Mouse (Mus musculus): Measurements from ENCODE around the gene Uqcrh. TPM values are rescaled to one million over a fixed set of nuclear protein-coding genes. Genes with fewer than 3 reads are reported as not detected.

Gene Uqcrh
- polyA plus RNA-seq, 1 experiment, result 672 TPM

- H3K4me3 ChIP-seq (ENCODE audit: insufficient read depth, low read length), result no peak overlapping the region
- no peak overlapping the region for H3K27ac ChIP-seq (ENCODE audit: insufficient read depth, low read length)
- H3K4me1 ChIP-seq (ENCODE audit: control insufficient read depth, insufficient read depth, low read length), result 0 out of 2 replicates have a peak, but pooled peaks cover 1% of the 10 kb centered on the region
- TF ChIP-seq CTCF (IDR thresholded peaks at IDR 0.05; ENCODE audit: extremely low read depth, insufficient read depth, low read length), result no peak
Observed at GRCm38 (mm10) chr4:116088510-116089249, 13.8 kb upstream of the Uqcrh start.

GRCm38 (mm10) chr4:116077240-116078095 lies 2.6 kb upstream of the Uqcrh start:
- Histone ChIP-seq H3K4me1 (ENCODE audit: control insufficient read depth, insufficient read depth, low read length) (peaks cover 6% of the 10 kb centered on the region), H3K27ac (ENCODE audit: insufficient read depth, low read length) (0 out of 2 replicates have a peak overlapping the region, but pooled peaks have one; percentile 2), H3K4me3 (ENCODE audit: insufficient read depth, low read length) (peak overlapping the region; percentile 59; the same call in 1 of the 2 replicates)
- TF ChIP-seq CTCF (IDR thresholded peaks at IDR 0.05; ENCODE audit: extremely low read depth, insufficient read depth, low read length), result no peak
- no peak for TF ChIP-seq POLR2A (IDR thresholded peaks at IDR 0.05; ENCODE audit: extremely low read depth, insufficient read depth, low read length)

- H3K4me3 ChIP-seq (ENCODE audit: insufficient read depth, low read length), result peak overlapping the region; percentile 59
- H3K4me1 ChIP-seq (ENCODE audit: control insufficient read depth, insufficient read depth, low read length), result peaks cover 6% of the 10 kb centered on the region
- no peak for TF ChIP-seq CTCF (IDR thresholded peaks at IDR 0.05; ENCODE audit: extremely low read depth, insufficient read depth, low read length)
- TF ChIP-seq POLR2A (IDR thresholded peaks at IDR 0.05; ENCODE audit: extremely low read depth, insufficient read depth, low read length), result no peak
- H3K27ac ChIP-seq (ENCODE audit: insufficient read depth, low read length), result peak overlapping the region; percentile 78
Observed at GRCm38 (mm10) chr4:116076369-116077231, 1.7 kb upstream of the Uqcrh start.

GRCm38 (mm10) chr4:116075631-116076368 lies 929 bp upstream of the Uqcrh start:
- Histone ChIP-seq H3K4me1 (ENCODE audit: control insufficient read depth, insufficient read depth, low read length) (peaks cover 6% of the 10 kb centered on the region), H3K4me3 (ENCODE audit: insufficient read depth, low read length) (peak overlapping the region; percentile 59), H3K27ac (ENCODE audit: insufficient read depth, low read length) (peak overlapping the region; percentile 78)
- TF ChIP-seq CTCF (IDR thresholded peaks at IDR 0.05; ENCODE audit: extremely low read depth, insufficient read depth, low read length) (no peak), POLR2A (IDR thresholded peaks at IDR 0.05; ENCODE audit: extremely low read depth, insufficient read depth, low read length) (no peak)

GRCm38 (mm10) chr4:116074145-116074675 lies 661 bp downstream of the Uqcrh start:
- peaks cover 6% of the 10 kb centered on the region for H3K4me1 ChIP-seq (ENCODE audit: control insufficient read depth, insufficient read depth, low read length)
- H3K4me3 ChIP-seq (ENCODE audit: insufficient read depth, low read length), result peak overlapping the region; percentile 59
- no peak overlapping the region for H3K27ac ChIP-seq (ENCODE audit: insufficient read depth, low read length)
- TF ChIP-seq CTCF (IDR thresholded peaks at IDR 0.05; ENCODE audit: extremely low read depth, insufficient read depth, low read length) (0 out of 2 replicates have a peak, but pooled peaks have one; percentile 9), POLR2A (IDR thresholded peaks at IDR 0.05; ENCODE audit: extremely low read depth, insufficient read depth, low read length) (no peak)

GRCm38 (mm10) chr4:116073146-116073545 lies 1.7 kb downstream of the Uqcrh start:
- Histone ChIP-seq H3K4me1 (ENCODE audit: control insufficient read depth, insufficient read depth, low read length) (peaks cover 6% of the 10 kb centered on the region), H3K4me3 (ENCODE audit: insufficient read depth, low read length) (peak overlapping the region; percentile 59; the same call in 1 of the 2 replicates), H3K27ac (ENCODE audit: insufficient read depth, low read length) (no peak overlapping the region)
- TF ChIP-seq POLR2A (IDR thresholded peaks at IDR 0.05; ENCODE audit: extremely low read depth, insufficient read depth, low read length), result no peak
- peak; percentile 21; the same call in 1 of the 2 replicates for TF ChIP-seq CTCF (IDR thresholded peaks at IDR 0.05; ENCODE audit: extremely low read depth, insufficient read depth, low read length)

GRCm38 (mm10) chr4:116070116-116070515 lies 4.8 kb downstream of the Uqcrh start:
- no peak for TF ChIP-seq CTCF (IDR thresholded peaks at IDR 0.05; ENCODE audit: extremely low read depth, insufficient read depth, low read length)
- no peak for TF ChIP-seq POLR2A (IDR thresholded peaks at IDR 0.05; ENCODE audit: extremely low read depth, insufficient read depth, low read length)
- Histone ChIP-seq H3K4me1 (ENCODE audit: control insufficient read depth, insufficient read depth, low read length) (peaks cover 4% of the 10 kb centered on the region), H3K4me3 (ENCODE audit: insufficient read depth, low read length) (no peak overlapping the region), H3K27ac (ENCODE audit: insufficient read depth, low read length) (no peak overlapping the region)

- H3K4me3 ChIP-seq (ENCODE audit: insufficient read depth, low read length), result no peak overlapping the region
- H3K4me1 ChIP-seq (ENCODE audit: control insufficient read depth, insufficient read depth, low read length), result no peaks in the 10 kb centered on the region
- TF ChIP-seq CTCF (IDR thresholded peaks at IDR 0.05; ENCODE audit: extremely low read depth, insufficient read depth, low read length), result no peak
- TF ChIP-seq POLR2A (IDR thresholded peaks at IDR 0.05; ENCODE audit: extremely low read depth, insufficient read depth, low read length), result no peak
Observed at GRCm38 (mm10) chr4:116063855-116064254, 11.0 kb downstream of the Uqcrh start.

More at GRCm38 (mm10) chr4:116063855-116064254, 11.0 kb downstream of the Uqcrh start:
- H3K27ac ChIP-seq (ENCODE audit: insufficient read depth, low read length), result no peak overlapping the region
